Mouse (Mus musculus): ENCODE measurements around the gene Rarres1. TPM values are rescaled to one million over a fixed set of nuclear protein-coding genes. Genes with fewer than 3 reads are reported as not detected.
A peak's percentile ranks its signal among the peaks of the same experiment; 100 is the strongest.

Rarres1 gene
- total RNA-seq, 2 experiments from 2014 or later: not detected

DNA sequence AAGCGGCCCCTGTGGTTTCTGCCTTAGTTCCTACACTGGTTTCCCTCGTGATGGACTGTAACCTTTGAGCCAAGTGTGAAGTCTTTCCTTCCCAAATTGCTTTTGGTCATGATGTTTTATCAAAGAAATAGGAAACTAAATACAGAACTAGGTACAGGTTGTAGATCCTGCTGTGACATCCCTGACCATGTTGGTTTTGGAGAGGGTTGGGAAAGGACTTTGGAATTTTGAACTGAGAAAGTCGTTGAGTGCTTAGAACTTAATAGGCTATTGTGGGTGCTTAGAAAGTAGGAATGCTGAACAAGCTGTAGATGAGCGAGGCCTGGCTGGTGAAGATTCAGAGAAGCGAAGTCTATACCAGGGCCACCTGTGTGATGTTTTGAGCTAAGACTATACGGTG is 81.3 kb downstream of the Rarres1 start:
- no peak for ATAC-seq (replicated peaks; ENCODE audit: low FRiP score, low TSS enrichment, poor library complexity, severe bottlenecking)

DNA sequence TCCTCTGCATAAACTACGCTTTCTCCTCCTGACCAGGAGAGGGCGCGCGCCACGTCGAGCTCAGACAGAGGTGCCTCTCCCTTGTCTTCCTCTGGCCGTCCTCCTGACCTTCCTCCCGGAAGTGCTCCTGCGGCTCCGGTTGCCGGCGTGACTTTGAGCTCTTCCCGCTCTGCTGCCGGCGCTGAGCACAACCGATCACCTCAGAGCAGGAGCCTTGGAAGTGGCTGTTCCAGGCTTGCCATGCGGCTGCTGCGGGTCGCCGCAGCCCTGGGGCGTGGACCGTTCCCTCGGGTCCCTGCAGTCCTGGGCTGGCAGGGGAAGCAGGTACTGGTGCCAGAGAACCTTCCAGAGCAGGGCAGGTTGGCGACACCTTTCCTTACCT is 85.3 kb downstream of the Rarres1 start, which contains the start of gene Gfm1:
Gfm1 (plus strand) TSS at position 98 of the 382 bp plus-strand sequence.
- peak; percentile 99 for ATAC-seq (replicated peaks; ENCODE audit: low FRiP score, low TSS enrichment, poor library complexity, severe bottlenecking)

DNA sequence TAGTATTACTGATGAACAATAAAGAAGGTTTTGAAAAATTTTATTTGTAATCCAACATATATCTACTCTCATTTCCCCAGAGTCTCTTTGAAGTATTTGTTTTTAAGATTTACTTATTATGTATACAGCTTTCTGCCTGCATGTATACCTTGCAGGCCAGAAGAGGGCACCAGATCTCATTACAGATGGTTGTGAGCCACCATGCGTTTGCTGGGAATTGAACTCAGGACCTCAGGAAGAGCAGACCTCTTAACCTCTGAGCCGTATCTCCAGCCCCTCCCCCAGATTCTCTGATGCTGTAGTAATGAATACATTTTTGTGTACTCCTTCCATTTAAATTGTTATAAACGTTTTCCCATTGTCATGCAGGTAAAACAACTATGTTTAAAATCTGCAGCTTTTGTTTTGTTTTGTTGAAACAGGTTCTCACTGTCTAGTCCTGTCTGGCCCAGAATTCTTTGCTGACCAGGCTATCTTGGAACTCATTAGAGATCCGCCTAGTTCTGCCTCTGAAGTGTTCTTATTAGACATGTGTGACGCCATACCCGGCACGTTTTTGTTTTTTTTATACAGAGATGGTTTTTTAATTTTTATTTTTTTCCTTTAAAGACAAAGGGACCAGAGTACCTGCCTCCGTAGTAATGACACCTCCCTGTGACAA is 85.9 kb downstream of the Rarres1 start:
- peak; percentile 14; the same call in 1 of the 2 replicates for ATAC-seq (replicated peaks; ENCODE audit: low FRiP score, low TSS enrichment, poor library complexity, severe bottlenecking)

Other genes with a start within 250 kb of the Rarres1 start
- not detected in 2 replicates for gene Mlf1, start 141.4 kb downstream of the Rarres1 start, total RNA-seq (2014; fragmentation: Nextera tagmentation)
- gene Mlf1, start 141.4 kb downstream of the Rarres1 start, total RNA-seq (2017): not detected in 2 replicates
- not detected in 2 replicates for gene Gm17402, start 140.4 kb downstream of the Rarres1 start, total RNA-seq (2014; fragmentation: Nextera tagmentation)
- not detected in 2 replicates for gene Gm17402, start 140.4 kb downstream of the Rarres1 start, total RNA-seq (2017)
- 43.2 and 58.5 TPM in 2 replicates for gene Gfm1, start 85.4 kb downstream of the Rarres1 start, total RNA-seq (2014; fragmentation: Nextera tagmentation)
- gene Gfm1, start 85.4 kb downstream of the Rarres1 start, total RNA-seq (2017): 95.9 and 175 TPM in 2 replicates
- gene Lxn, start 51.6 kb downstream of the Rarres1 start, total RNA-seq (2014; fragmentation: Nextera tagmentation): 9.2 and 11.6 TPM in 2 replicates
- 2.4 and 5.7 TPM in 2 replicates for gene Lxn, start 51.6 kb downstream of the Rarres1 start, total RNA-seq (2017)
- 24.4 and 25.0 TPM in 2 replicates for gene Mfsd1, start 67.2 kb upstream of the Rarres1 start, total RNA-seq (2014; fragmentation: Nextera tagmentation)
- 120 and 133 TPM in 2 replicates for gene Mfsd1, start 67.2 kb upstream of the Rarres1 start, total RNA-seq (2017)